Mouse (Mus musculus): ENCODE results near the gene Denr. TPM values are rescaled to one million over a fixed set of nuclear protein-coding genes. Genes with fewer than 3 reads are reported as not detected.

The Denr gene
- polyA plus RNA-seq, 1 experiment from 2014 or later: 145 TPM

DNA sequence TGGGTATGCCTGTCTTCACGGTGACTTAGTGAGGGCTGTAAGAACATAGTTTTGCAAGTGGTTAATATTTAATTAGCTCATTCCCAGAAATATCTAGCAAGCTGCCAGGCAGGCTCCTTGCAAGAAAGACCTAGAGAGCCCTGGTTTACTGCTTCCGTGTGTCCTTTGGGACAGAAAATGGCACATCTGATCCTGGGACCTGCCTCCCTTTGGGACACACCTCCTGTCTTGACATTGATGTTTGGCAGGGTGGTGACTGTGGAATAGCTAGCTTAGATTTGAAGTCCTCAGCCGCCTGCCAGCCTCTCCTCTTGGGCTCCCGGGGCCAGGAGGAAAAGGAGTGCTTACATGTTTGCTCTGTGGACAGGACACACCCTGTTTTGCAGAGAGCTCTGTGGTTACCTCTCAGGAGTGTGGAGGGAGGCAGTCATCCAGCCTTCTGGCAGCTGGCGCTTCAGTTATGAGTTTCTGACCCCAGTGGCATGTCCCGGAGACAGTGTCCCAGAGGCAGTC is 68.7 kb downstream of the Denr start:
- Histone ChIP-seq H3K9ac (replicated peaks) (no peak overlapping the region), H3K4me1 (replicated peaks) (peaks cover 35% of the 10 kb centered on the region), H3K27me3 (peaks cover 21% of the 10 kb centered on the region), H3K36me3 (no peaks in the 10 kb centered on the region), H3K9me3 (no peaks in the 10 kb centered on the region), H3K27ac (no peak overlapping the region), H3K4me2 (replicated peaks) (no peak overlapping the region), H3K4me3 (replicated peaks) (no peak overlapping the region)
- no peak for ATAC-seq
- WGBS: 75% methylated on average over 6 of the region's 6 CpGs

DNA sequence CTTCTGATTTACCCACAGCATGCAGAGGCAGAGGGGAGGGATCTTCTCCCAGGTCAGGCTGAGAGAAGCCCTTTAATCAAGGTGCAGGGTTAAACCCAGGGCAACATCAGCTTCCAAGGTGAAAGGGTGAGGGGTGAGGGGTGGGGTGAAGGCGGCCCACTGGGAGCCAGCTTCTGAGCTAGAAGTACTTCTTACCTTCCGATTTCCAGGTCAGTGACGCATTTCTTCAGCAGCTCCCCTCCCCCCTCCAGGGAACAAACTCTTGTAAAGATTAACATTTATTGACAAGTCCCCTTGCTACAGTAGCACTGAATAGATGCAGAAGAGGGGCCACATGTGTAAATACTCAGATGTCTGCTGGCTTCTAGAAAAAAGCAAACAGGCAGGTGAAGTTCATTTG is 70.3 kb downstream of the Denr start:
- Histone ChIP-seq H3K4me3 (replicated peaks) (no peak overlapping the region), H3K4me2 (replicated peaks) (no peak overlapping the region), H3K27ac (no peak overlapping the region), H3K36me3 (no peaks in the 10 kb centered on the region), H3K4me1 (replicated peaks) (peaks cover 35% of the 10 kb centered on the region), H3K27me3 (peaks cover 21% of the 10 kb centered on the region), H3K9ac (replicated peaks) (no peak overlapping the region), H3K9me3 (no peaks in the 10 kb centered on the region)
- 52% methylated on average over 3 of the region's 3 CpGs for WGBS
- no peak for ATAC-seq

DNA sequence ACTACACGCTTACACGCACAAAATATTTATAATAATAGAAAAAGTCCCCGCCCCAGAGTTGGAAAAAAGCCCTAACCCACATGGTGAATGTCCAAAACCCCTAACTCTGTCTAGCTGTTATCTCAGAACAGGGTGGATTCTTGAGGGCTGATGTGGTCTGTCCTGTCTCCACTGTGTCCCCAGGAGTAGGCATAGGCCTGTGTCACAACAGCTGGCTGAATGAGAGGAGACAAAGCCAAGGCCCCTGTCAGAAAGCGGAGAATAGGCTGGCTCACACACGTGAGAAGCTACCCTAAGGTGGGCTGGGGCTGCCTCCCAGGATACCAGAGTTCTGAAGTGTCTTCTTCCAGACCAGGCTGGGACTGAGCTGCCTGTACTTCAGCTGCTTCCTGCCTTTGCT is 71.2 kb downstream of the Denr start:
- Histone ChIP-seq H3K27me3 (peaks cover 21% of the 10 kb centered on the region), H3K4me1 (replicated peaks) (peaks cover 34% of the 10 kb centered on the region), H3K9me3 (no peaks in the 10 kb centered on the region), H3K36me3 (no peaks in the 10 kb centered on the region), H3K27ac (no peak overlapping the region), H3K4me3 (replicated peaks) (no peak overlapping the region), H3K4me2 (replicated peaks) (no peak overlapping the region), H3K9ac (replicated peaks) (no peak overlapping the region)
- WGBS: 84% methylated on average over 5 of the region's 5 CpGs
- no peak for ATAC-seq

Other genes starting within 250 kb of the Denr start
- gene Clip1, start 222.6 kb upstream of the Denr start, polyA plus RNA-seq (2015; fragmentation: Nextera tagmentation; extraction: Ambion mirVana): 81.1 and 81.2 TPM in 2 replicates
- gene Zcchc8, start 186.1 kb upstream of the Denr start, polyA plus RNA-seq (2015; fragmentation: Nextera tagmentation; extraction: Ambion mirVana): 81.8 and 83.6 TPM in 2 replicates
- 173 and 184 TPM in 2 replicates for gene Rsrc2, start 157.8 kb upstream of the Denr start, polyA plus RNA-seq (2015; fragmentation: Nextera tagmentation; extraction: Ambion mirVana)
- 14.8 TPM in 2 replicates for gene Kntc1, start 157.5 kb upstream of the Denr start, polyA plus RNA-seq (2015; fragmentation: Nextera tagmentation; extraction: Ambion mirVana)
- gene Hcar2, start 41.7 kb upstream of the Denr start, polyA plus RNA-seq (2015; fragmentation: Nextera tagmentation; extraction: Ambion mirVana): not detected in 2 replicates
- gene Hcar1, start 27.2 kb upstream of the Denr start, polyA plus RNA-seq (2015; fragmentation: Nextera tagmentation; extraction: Ambion mirVana): 0.08 and 0.30 TPM in 2 replicates
- 3.3 and 4.3 TPM in 2 replicates for gene Gm43518, start 20.2 kb downstream of the Denr start, polyA plus RNA-seq (2015; fragmentation: Nextera tagmentation; extraction: Ambion mirVana)
- 5.1 and 8.0 TPM in 2 replicates for gene Ccdc62, start 23.5 kb downstream of the Denr start, polyA plus RNA-seq (2015; fragmentation: Nextera tagmentation; extraction: Ambion mirVana)
- gene Hip1r, start 66.5 kb downstream of the Denr start, polyA plus RNA-seq (2015; fragmentation: Nextera tagmentation; extraction: Ambion mirVana): 19.0 and 20.1 TPM in 2 replicates
- 71.5 and 79.3 TPM in 2 replicates for gene Vps37b, start 125.1 kb downstream of the Denr start, polyA plus RNA-seq (2015; fragmentation: Nextera tagmentation; extraction: Ambion mirVana)
- 4.7 and 4.9 TPM in 2 replicates for gene Abcb9, start 188.6 kb downstream of the Denr start, polyA plus RNA-seq (2015; fragmentation: Nextera tagmentation; extraction: Ambion mirVana)
- 25.4 and 30.6 TPM in 2 replicates for gene Ogfod2, start 205.1 kb downstream of the Denr start, polyA plus RNA-seq (2015; fragmentation: Nextera tagmentation; extraction: Ambion mirVana)
- 82.3 and 85.8 TPM in 2 replicates for gene Arl6ip4, start 208.9 kb downstream of the Denr start, polyA plus RNA-seq (2015; fragmentation: Nextera tagmentation; extraction: Ambion mirVana)